Mouse (Mus musculus): ENCODE results near the gene Nup214.

GRCm38 (mm10) chr2:32084111-32084871 lies 110.1 kb downstream of the Nup214 start, which contains the start of gene Fam78a:
- no peak for TF ChIP-seq EP300 (IDR thresholded peaks at IDR 0.05; ENCODE audit: insufficient read depth, low read depth, low read length)
- TF ChIP-seq POLR2A (IDR thresholded peaks at IDR 0.05; ENCODE audit: insufficient read depth, low read length), result no peak
- no peak for TF ChIP-seq CTCF (IDR thresholded peaks at IDR 0.05; ENCODE audit: low read depth, low read length)

Data from ES-Bruce4 (cell line).